Comparison of ENCODE assay signal across 8 mouse cellular contexts in the genomic region with DNA sequence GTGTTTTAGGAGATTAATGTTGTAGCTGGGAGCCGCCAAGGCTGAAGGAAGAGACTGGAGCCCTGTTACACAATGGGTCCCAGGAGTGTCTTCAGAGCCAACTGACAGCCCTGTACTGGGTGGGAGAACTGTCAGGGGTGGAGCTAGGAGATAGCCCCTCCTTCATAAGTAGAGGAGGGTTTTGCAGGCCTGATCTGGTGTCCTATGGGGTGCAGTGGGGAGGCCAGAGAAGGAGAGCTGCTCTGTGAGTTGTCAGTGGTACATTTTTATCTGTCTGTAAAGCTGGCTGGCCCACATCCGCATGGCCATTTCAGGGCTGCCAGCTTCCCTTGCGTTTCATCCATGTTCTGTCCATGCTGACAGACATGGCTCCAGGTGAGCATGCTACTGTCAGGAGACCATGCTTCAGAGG. TPM values are rescaled to one million over a fixed set of nuclear protein-coding genes. Genes with fewer than 3 reads are reported as not detected.
DNase-seq lines count a peak whose midpoint lies in the region; ATAC-seq and TF ChIP-seq lines count a peak whose summit lies in the region.

No protein-coding gene starts in this region.

- WGBS in forebrain, embryonic 10.5 days = 83% methylated on average over 3 of the region's 3 CpGs
- 85% methylated on average over 3 of the region's 3 CpGs for WGBS in forebrain, embryonic 11.5 days

- intact Hi-C loops in left cerebral cortex, adult 2 months (cut with DNase I) = no loop called here

- peaks cover 40% of the 10 kb centered on the region for H3K36me3 ChIP-seq in forebrain, embryonic 10.5 days (replicated peaks)
- no peaks in the 10 kb centered on the region; the same call in 1 of the 2 replicates for H3K36me3 ChIP-seq in forebrain, embryonic 11.5 days (ENCODE audit: control insufficient read depth, insufficient read depth, low read length)

- H3K9me3 ChIP-seq in forebrain, embryonic 10.5 days = no peaks in the 10 kb centered on the region
- no peaks in the 10 kb centered on the region for H3K9me3 ChIP-seq in forebrain, embryonic 11.5 days (ENCODE audit: control insufficient read depth, low read length)

- H3K27ac ChIP-seq in forebrain, embryonic 10.5 days = 0 out of 2 replicates have a peak overlapping the region, but pooled peaks have one; percentile 16
- no peak overlapping the region for H3K27ac ChIP-seq in forebrain, embryonic 11.5 days (ENCODE audit: low read depth, low read length)
- no peak overlapping the region for H3K27ac ChIP-seq in left cerebral cortex, adult 2 months

- peaks cover 100% of the 10 kb centered on the region for H3K4me1 ChIP-seq in forebrain, embryonic 10.5 days
- H3K4me1 ChIP-seq in forebrain, embryonic 11.5 days (replicated peaks; ENCODE audit: control insufficient read depth, insufficient read depth, low read length) = peaks cover 37% of the 10 kb centered on the region

- H3K9ac ChIP-seq in forebrain, embryonic 11.5 days (ENCODE audit: low read length) = no peak overlapping the region

- H3K27me3 ChIP-seq in forebrain, embryonic 10.5 days (ENCODE audit: poor library complexity, severe bottlenecking) = no peaks in the 10 kb centered on the region
- no peaks in the 10 kb centered on the region for H3K27me3 ChIP-seq in forebrain, embryonic 11.5 days (ENCODE audit: control insufficient read depth, insufficient read depth, low read length)

- no peak for TF ChIP-seq CTCF in left cerebral cortex, adult 2 months (IDR thresholded peaks at IDR 0.05)

- DNase-seq in forebrain, embryonic 10.5 days (ENCODE audit: extremely low spot score, low spot score) = no peak
- DNase-seq in forebrain, embryonic 11.5 days (ENCODE audit: low spot score) = no peak
- DNase-seq in adrenal gland, postnatal 36 days = peak; percentile 62
- DNase-seq in heart, postnatal 4 days = peak; percentile 47
- DNase-seq in lung, postnatal 4 days = peak; percentile 42 to 48
- no peak for DNase-seq in testis, postnatal 14 days (ENCODE audit: low spot score)
- no peak for DNase-seq in left cerebral cortex, adult 2 months (ENCODE audit: extremely low spot score in 1 of 2, low spot score in 2 of 2)
- no peak for DNase-seq in urinary bladder, postnatal 25 days (ENCODE audit: low spot score)

- H3K4me3 ChIP-seq in forebrain, embryonic 10.5 days = no peak overlapping the region
- no peak overlapping the region for H3K4me3 ChIP-seq in forebrain, embryonic 11.5 days (ENCODE audit: low read depth, low read length)
- H3K4me3 ChIP-seq in left cerebral cortex, adult 2 months = no peak overlapping the region

- H3K4me2 ChIP-seq in forebrain, embryonic 11.5 days (ENCODE audit: low read depth, low read length, severe bottlenecking) = no peak overlapping the region

- no peak for ATAC-seq in forebrain, embryonic 11.5 days (replicated peaks; ENCODE audit: low FRiP score)

RNA-seq across cellular contexts. Expression of gene Zmiz1, which starts 20.9 kb away (rescaled TPM):
- 38.8 and 42.5 TPM in 2 replicates for polyA plus RNA-seq in forebrain, embryonic 10.5 days (2016; fragmentation: Nextera tagmentation; extraction: Ambion mirVana)
- 70.1 and 71.2 TPM in 2 replicates for polyA plus RNA-seq in forebrain, embryonic 11.5 days (2014; fragmentation: Nextera tagmentation; extraction: Ambion mirVana)
- total RNA-seq in adrenal gland, postnatal 36 days (2021) = 100 to 1,000 TPM in 1 of 2 experiments, 10 to 100 TPM in 1; 98.2 to 143 TPM
- 10 to 100 TPM; 67.0 to 78.5 TPM for total RNA-seq in heart, postnatal 4 days (2021)
- total RNA-seq in left cerebral cortex, adult 2 months (2021) = 100 to 1,000 TPM; 106 to 107 TPM

Comparison
In these comparisons a context has a peak if more than half of its experiments do, and no peak if none do; other contexts are left out.
1. DNase-seq: peak in adrenal gland, postnatal 36 days (2 of 2), heart, postnatal 4 days (single experiment) and lung, postnatal 4 days (2 of 2); none in forebrain, embryonic 10.5 days (single experiment), forebrain, embryonic 11.5 days (single experiment), testis, postnatal 14 days (single experiment), left cerebral cortex, adult 2 months (0 of 2) and urinary bladder, postnatal 25 days (single experiment).